Mouse (Mus musculus): Measurements from ENCODE around the gene Pacrg.

DNA sequence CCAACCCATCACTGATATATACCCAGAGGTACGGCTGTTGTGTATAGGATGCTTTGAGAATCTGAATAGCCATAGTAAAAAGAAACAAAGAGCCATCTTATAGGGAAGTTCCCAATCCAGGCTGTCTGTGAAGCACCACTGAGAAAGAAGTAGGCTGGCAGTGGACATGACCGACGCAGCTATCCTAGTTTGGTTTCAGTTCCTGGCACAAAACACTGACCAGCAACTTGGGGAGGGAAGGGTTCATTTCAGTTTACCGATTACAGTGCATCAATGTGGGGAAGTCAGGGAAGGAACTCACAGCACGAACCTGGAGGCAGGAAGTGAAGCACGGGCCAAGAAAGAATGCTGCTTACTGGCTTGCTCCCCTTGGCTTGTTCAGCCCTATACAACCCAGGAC lies 456.7 kb downstream of the Pacrg start:
- TF ChIP-seq CTCF (IDR thresholded peaks at IDR 0.05; ENCODE audit: control insufficient read depth, insufficient read depth, insufficient replicate concordance, low read depth, low read length) = no peak
- TF ChIP-seq POLR2A (IDR thresholded peaks at IDR 0.05; ENCODE audit: control insufficient read depth, low read depth, low read length) = no peak
